In genomic region chr12:116325545-116325944, GRCm38 (mm10) we compare ENCODE assay signal across 7 mouse cellular contexts. TPM values are rescaled to one million over a fixed set of nuclear protein-coding genes. Genes with fewer than 3 reads are reported as not detected.
DNase-seq lines count a peak whose midpoint lies in the region; ATAC-seq and TF ChIP-seq lines count a peak whose summit lies in the region.

No protein-coding gene starts in this region.

- no peak overlapping the region for H3K4me2 ChIP-seq in lung, embryonic 14.5 days
- H3K4me2 ChIP-seq in heart, embryonic 13.5 days: no peak overlapping the region
- no peak overlapping the region for H3K4me2 ChIP-seq in forebrain, embryonic 16.5 days (ENCODE audit: low read length)

- H3K36me3 ChIP-seq in lung, embryonic 14.5 days (ENCODE audit: insufficient read depth): peaks cover 15% of the 10 kb centered on the region
- peaks cover 32% of the 10 kb centered on the region for H3K36me3 ChIP-seq in heart, embryonic 13.5 days
- H3K36me3 ChIP-seq in forebrain, embryonic 16.5 days (ENCODE audit: control insufficient read depth, insufficient read depth): no peaks in the 10 kb centered on the region

- peak; percentile 60 for DNase-seq in lung, embryonic 14.5 days
- DNase-seq in lung, adult 2 months: no peak
- peak; percentile 37 to 87 for DNase-seq in left cerebral cortex, postnatal 25 days (ENCODE audit: low spot score in 2 of 2)
- peak; percentile 58 for DNase-seq in telencephalon, adult 2 months (ENCODE audit: low read depth, low spot score)

- no peaks in the 10 kb centered on the region for H3K9me3 ChIP-seq in lung, embryonic 14.5 days (ENCODE audit: low read depth, low read length)
- no peaks in the 10 kb centered on the region for H3K9me3 ChIP-seq in heart, embryonic 13.5 days
- no peaks in the 10 kb centered on the region for H3K9me3 ChIP-seq in forebrain, embryonic 16.5 days (ENCODE audit: control insufficient read depth, low read length)

- peak overlapping the region; percentile 67 for H3K27ac ChIP-seq in lung, embryonic 14.5 days (ENCODE audit: low read depth)
- H3K27ac ChIP-seq in heart, embryonic 13.5 days (replicated peaks): 0 out of 2 replicates have a peak overlapping the region, but pooled peaks have one; percentile 21
- no peak overlapping the region for H3K27ac ChIP-seq in forebrain, embryonic 16.5 days (ENCODE audit: low read length)

- 49% methylated on average over 4 of the region's 4 CpGs for WGBS in lung, embryonic 14.5 days
- WGBS in lung, adult 2 months: 63% methylated on average over 4 of the region's 4 CpGs
- WGBS in heart, embryonic 13.5 days: 70% methylated on average over 4 of the region's 4 CpGs
- WGBS in forebrain, embryonic 16.5 days: 54% methylated on average over 4 of the region's 4 CpGs

- no peak overlapping the region for H3K4me3 ChIP-seq in lung, embryonic 14.5 days (ENCODE audit: low read depth, low read length)
- no peak overlapping the region for H3K4me3 ChIP-seq in lung, adult 2 months (replicated peaks; ENCODE audit: extremely low read depth, low read depth, low read length)
- no peak overlapping the region for H3K4me3 ChIP-seq in heart, embryonic 13.5 days
- H3K4me3 ChIP-seq in forebrain, embryonic 16.5 days (replicated peaks; ENCODE audit: low read length): no peak overlapping the region

- TF ChIP-seq CTCF in lung, embryonic 14.5 days (IDR thresholded peaks at IDR 0.05; ENCODE audit: low read depth): no peak
- no peak for TF ChIP-seq CTCF in lung, adult 2 months (IDR thresholded peaks at IDR 0.05; ENCODE audit: insufficient read depth, low read length)

- H3K9ac ChIP-seq in lung, embryonic 14.5 days: no peak overlapping the region; the same call in 1 of the 2 replicates
- no peak overlapping the region for H3K9ac ChIP-seq in heart, embryonic 13.5 days
- H3K9ac ChIP-seq in forebrain, embryonic 16.5 days (replicated peaks; ENCODE audit: low read depth, low read length): no peak overlapping the region

- no peaks in the 10 kb centered on the region for H3K4me1 ChIP-seq in lung, embryonic 14.5 days (ENCODE audit: insufficient read depth)
- no peaks in the 10 kb centered on the region for H3K4me1 ChIP-seq in lung, adult 2 months (ENCODE audit: control insufficient read depth, insufficient read depth, low read length)
- H3K4me1 ChIP-seq in heart, embryonic 13.5 days: no peaks in the 10 kb centered on the region
- 0 out of 2 replicates have a peak, but pooled peaks cover 4% of the 10 kb centered on the region for H3K4me1 ChIP-seq in forebrain, embryonic 16.5 days (replicated peaks; ENCODE audit: control insufficient read depth, insufficient read depth, low read length)

- ATAC-seq in lung, embryonic 14.5 days (ENCODE audit: insufficient read depth): peak; percentile 54; the same call in 1 of the 2 replicates
- ATAC-seq in heart, embryonic 13.5 days (ENCODE audit: extremely low read depth, insufficient number of reproducible peaks, low FRiP score, low TSS enrichment): no peak
- ATAC-seq in forebrain, embryonic 16.5 days: no peak
- ATAC-seq in activated CD4-positive, CD25-positive, alpha-beta regulatory T cell, adult 4 months: no peak

- no peaks in the 10 kb centered on the region for H3K27me3 ChIP-seq in lung, embryonic 14.5 days (ENCODE audit: insufficient read depth, low read length)
- H3K27me3 ChIP-seq in heart, embryonic 13.5 days (replicated peaks): no peaks in the 10 kb centered on the region
- H3K27me3 ChIP-seq in forebrain, embryonic 16.5 days (replicated peaks; ENCODE audit: control insufficient read depth, insufficient read depth, low read length): no peaks in the 10 kb centered on the region

- intact Hi-C loops in left cerebral cortex, postnatal 25 days (cut with DNase I): no loop called here

- TF ChIP-seq POLR2A in lung, adult 2 months (IDR thresholded peaks at IDR 0.05; ENCODE audit: borderline replicate concordance, extremely low read depth, low read depth, low read length): no peak

RNA-seq across cellular contexts. Expression of gene Esyt2, which starts 44.5 kb away (rescaled TPM):
- polyA plus RNA-seq in lung, embryonic 14.5 days (2014; fragmentation: Nextera tagmentation; extraction: Ambion mirVana): 29.0 and 31.0 TPM in 2 replicates
- polyA plus RNA-seq in lung, adult 2 months (2012; rRNA removed): 13.9 and 15.0 TPM in 2 replicates
- 9.9 and 10.4 TPM in 2 replicates for polyA plus RNA-seq in heart, embryonic 13.5 days (2015; fragmentation: Nextera tagmentation; extraction: Ambion mirVana)
- total RNA-seq in left cerebral cortex, postnatal 25 days (2021): 10 to 100 TPM; 56.2 to 60.2 TPM
- polyA plus RNA-seq in forebrain, embryonic 16.5 days (2015; fragmentation: Nextera tagmentation; extraction: Ambion mirVana): 12.9 and 13.5 TPM in 2 replicates
- 10 to 100 TPM; 43.2 to 55.5 TPM for polyA plus RNA-seq in activated CD4-positive, CD25-positive, alpha-beta regulatory T cell, adult 4 months (2017; shearing (Covaris generic))

RNA-seq across cellular contexts. Expression of gene Gm11027, which starts 50.4 kb away (rescaled TPM):
- polyA plus RNA-seq in lung, embryonic 14.5 days (2014; fragmentation: Nextera tagmentation; extraction: Ambion mirVana): not detected in 2 replicates
- polyA plus RNA-seq in lung, adult 2 months (2012; rRNA removed): not detected in 2 replicates
- not detected in 2 replicates for polyA plus RNA-seq in heart, embryonic 13.5 days (2015; fragmentation: Nextera tagmentation; extraction: Ambion mirVana)
- total RNA-seq in left cerebral cortex, postnatal 25 days (2021): not detected
- polyA plus RNA-seq in forebrain, embryonic 16.5 days (2015; fragmentation: Nextera tagmentation; extraction: Ambion mirVana): not detected in 2 replicates
- polyA plus RNA-seq in activated CD4-positive, CD25-positive, alpha-beta regulatory T cell, adult 4 months (2017; shearing (Covaris generic)): not detected
